33 mouse cellular contexts compared by ENCODE assay signal in the genomic region with DNA sequence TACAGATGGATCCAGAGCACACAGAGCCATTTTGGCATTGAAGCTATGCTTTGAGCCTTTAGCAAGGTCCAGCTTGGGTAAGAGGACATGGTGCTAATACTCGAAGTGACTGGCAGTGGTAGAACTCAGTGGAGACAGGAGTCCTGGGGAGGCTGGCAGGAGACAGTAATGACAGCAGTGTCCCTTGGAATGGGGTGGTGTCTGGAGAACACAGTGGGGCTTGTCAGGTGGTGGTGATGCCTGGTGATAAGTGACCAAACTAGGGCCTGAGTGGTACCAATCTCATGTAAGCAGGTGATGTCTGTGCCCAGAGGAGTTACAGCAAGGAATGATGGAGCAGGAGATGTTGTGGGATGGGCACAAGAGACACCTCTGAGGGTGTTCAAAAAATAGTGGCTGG. TPM values are rescaled to one million over a fixed set of nuclear protein-coding genes. Genes with fewer than 3 reads are reported as not detected.
A peak's percentile ranks its signal among the peaks of the same experiment; 100 is the strongest.
DNase-seq lines count a peak whose midpoint lies in the region; ATAC-seq and TF ChIP-seq lines count a peak whose summit lies in the region.
"Had no signal": no experiment of that assay in that cellular context is flagged by ENCODE, and none has a peak within 500 bp of the region (broad histone marks: within the 10 kb centered on the region; RNA-seq: fewer than 3 reads in every experiment).

No protein-coding gene starts in this region.

- 65% methylated on average over 1 of the region's 1 CpGs for WGBS in heart, embryonic 15.5 days
- 64% methylated on average over 1 of the region's 1 CpGs for WGBS in heart, postnatal 0 days

- no peaks in the 10 kb centered on the region for H3K9me3 ChIP-seq in heart, embryonic 15.5 days (replicated peaks)
- no peaks in the 10 kb centered on the region for H3K9me3 ChIP-seq in heart, postnatal 0 days (replicated peaks; ENCODE audit: control insufficient read depth, low read length)
- H3K9me3 ChIP-seq: embryonic facial prominence, embryonic 13.5 days; embryonic facial prominence, embryonic 15.5 days; forebrain, embryonic 10.5 days; forebrain, embryonic 12.5 days had no signal

- H3K36me3 ChIP-seq in heart, embryonic 15.5 days: no peaks in the 10 kb centered on the region
- H3K36me3 ChIP-seq in heart, postnatal 0 days (replicated peaks; ENCODE audit: control insufficient read depth, insufficient read depth, low read length): no peaks in the 10 kb centered on the region
- H3K36me3 ChIP-seq: embryonic facial prominence, embryonic 13.5 days; embryonic facial prominence, embryonic 15.5 days; forebrain, embryonic 10.5 days; forebrain, embryonic 12.5 days; G1E had no signal

- ATAC-seq in heart, embryonic 15.5 days (replicated peaks; ENCODE audit: insufficient number of reproducible peaks, insufficient read depth, low FRiP score, low read depth): no peak
- no peak for ATAC-seq in heart, postnatal 0 days (ENCODE audit: insufficient read depth, low read depth)
- ATAC-seq: activated CD4-positive, CD25-positive, alpha-beta regulatory T cell, adult 4 months; CD4-positive, CD25-positive, alpha-beta regulatory T cell, adult 4 months; forebrain, embryonic 14.5 days; Patski had no signal

- TF ChIP-seq EP300 in heart, postnatal 0 days (IDR thresholded peaks at IDR 0.05; ENCODE audit: low read depth): no peak

- no peak for DNase-seq in gastrocnemius, adult 2 months
- DNase-seq in gastrocnemius, adult 18-20 months (ENCODE audit: low spot score): no peak
- peak; percentile 91 for DNase-seq in heart, adult 11 months
- DNase-seq in heart, postnatal 14 days: no peak
- no peak for DNase-seq in heart, adult 8-10 months (ENCODE audit: low spot score)
- DNase-seq in heart, postnatal 0 days (ENCODE audit: low spot score): no peak
- DNase-seq in heart, postnatal 25 days (ENCODE audit: low spot score): no peak
- DNase-seq: adrenal gland, adult 8-10 months; adrenal gland, postnatal 14 days; adrenal gland, postnatal 36 days; B cell, adult 2 months; cerebellum, adult 11 months; cerebellum, adult 18-20 months; cerebellum, adult 8-10 months; cerebellum, adult 9-11 months; cerebellum, postnatal 14 days; cerebellum, postnatal 36 days; embryo, embryonic 11 days had no signal

- no peak for TF ChIP-seq CTCF in gastrocnemius, adult 2 months (IDR thresholded peaks at IDR 0.05)
- no peak for TF ChIP-seq CTCF in heart, postnatal 0 days (IDR thresholded peaks at IDR 0.05; ENCODE audit: low read depth)

- no peaks in the 10 kb centered on the region for H3K27me3 ChIP-seq in heart, embryonic 15.5 days
- no peaks in the 10 kb centered on the region for H3K27me3 ChIP-seq in heart, postnatal 0 days (ENCODE audit: control insufficient read depth, insufficient read depth, low read length)
- H3K27me3 ChIP-seq: CH12.LX; embryonic facial prominence, embryonic 13.5 days; embryonic facial prominence, embryonic 15.5 days; forebrain, embryonic 12.5 days had no signal

- no peaks in the 10 kb centered on the region; the same call in none of the 2 replicates for H3K4me1 ChIP-seq in heart, embryonic 15.5 days (replicated peaks)
- H3K4me1 ChIP-seq in heart, postnatal 0 days (ENCODE audit: control insufficient read depth, insufficient read depth): peaks cover 4% of the 10 kb centered on the region; the same call in 1 of the 2 replicates
- H3K4me1 ChIP-seq: forebrain, embryonic 12.5 days had no signal

- H3K9ac ChIP-seq in heart, embryonic 15.5 days: no peak overlapping the region
- no peak overlapping the region for H3K9ac ChIP-seq in heart, postnatal 0 days (replicated peaks; ENCODE audit: low read depth, low read length)
- H3K9ac ChIP-seq: embryonic facial prominence, embryonic 13.5 days; embryonic facial prominence, embryonic 15.5 days; forebrain, embryonic 12.5 days had no signal

- H3K27ac ChIP-seq in gastrocnemius, adult 2 months: peak overlapping the region; percentile 81
- peak overlapping the region; percentile 51 for H3K27ac ChIP-seq in heart, embryonic 15.5 days
- peak overlapping the region; percentile 76 for H3K27ac ChIP-seq in heart, postnatal 0 days (ENCODE audit: low read depth)
- H3K27ac ChIP-seq: embryonic facial prominence, embryonic 13.5 days; embryonic facial prominence, embryonic 15.5 days; forebrain, embryonic 10.5 days; forebrain, embryonic 12.5 days had no signal

- H3K4me3 ChIP-seq in gastrocnemius, adult 2 months: no peak overlapping the region
- H3K4me3 ChIP-seq in heart, embryonic 15.5 days: no peak overlapping the region
- H3K4me3 ChIP-seq in heart, postnatal 0 days (ENCODE audit: low read depth, low read length): no peak overlapping the region
- H3K4me3 ChIP-seq: embryonic facial prominence, embryonic 13.5 days; embryonic facial prominence, embryonic 15.5 days; erythroblast, embryonic 14.5 days; forebrain, embryonic 10.5 days; forebrain, embryonic 12.5 days had no signal

- intact Hi-C loops in gastrocnemius, adult 2 months (cut with DNase I): no loop called here
- intact Hi-C loops in heart, postnatal 14 days (cut with DNase I): no loop called here
- intact Hi-C loops in heart, postnatal 25 days (cut with DNase I): no loop called here

- no peak overlapping the region for H3K4me2 ChIP-seq in heart, embryonic 15.5 days
- no peak overlapping the region for H3K4me2 ChIP-seq in heart, postnatal 0 days (ENCODE audit: low read depth, low read length)
- H3K4me2 ChIP-seq: embryonic facial prominence, embryonic 13.5 days; embryonic facial prominence, embryonic 15.5 days; forebrain, embryonic 12.5 days had no signal

RNA-seq across cellular contexts. Expression of gene Sparcl1, which starts 13.8 kb away (rescaled TPM):
- total RNA-seq in gastrocnemius, adult 2 months (2021): 100 to 1,000 TPM in 1 of 2 experiments, 10 to 100 TPM in 1; 83.5 to 151 TPM
- total RNA-seq in gastrocnemius, adult 18-20 months (2021): 100 to 1,000 TPM; 111 to 112 TPM
- total RNA-seq in heart, postnatal 14 days (2021): 100 to 1,000 TPM; 335 to 337 TPM
- 113 and 115 TPM in 2 replicates for polyA plus RNA-seq in heart, embryonic 15.5 days (2015; fragmentation: Nextera tagmentation; extraction: Ambion mirVana)
- 100 to 1,000 TPM; 165 to 223 (median 203) TPM for total RNA-seq in heart, adult 8-10 months (2022)
- total RNA-seq in heart, postnatal 0 days (2014; rRNA removed; ENCODE audit: low replicate concordance): 123 and 168 TPM in 2 replicates
- polyA plus RNA-seq in heart, postnatal 0 days (2015; fragmentation: Nextera tagmentation; extraction: Ambion mirVana): 97.3 and 99.0 TPM in 2 replicates
- 100 to 1,000 TPM; 191 to 258 TPM for total RNA-seq in heart, postnatal 25 days (2021)
- total RNA-seq: CH12.LX; common myeloid progenitor, adult 5-6 weeks; G1E had no signal
- polyA plus RNA-seq: activated CD4-positive, CD25-positive, alpha-beta regulatory T cell, adult 4 months; CD4-positive, CD25-positive, alpha-beta regulatory T cell, adult 4 months; erythroblast, embryonic 14.5 days; G1E; Patski had no signal

RNA-seq across cellular contexts. Expression of gene Dspp, which starts 43.2 kb away (rescaled TPM):
- total RNA-seq in gastrocnemius, adult 2 months (2021): not detected
- not detected for total RNA-seq in gastrocnemius, adult 18-20 months (2021)
- not detected for total RNA-seq in heart, postnatal 14 days (2021)
- polyA plus RNA-seq in heart, embryonic 15.5 days (2015; fragmentation: Nextera tagmentation; extraction: Ambion mirVana): not detected in 2 replicates
- not detected for total RNA-seq in heart, adult 8-10 months (2022)
- total RNA-seq in heart, postnatal 0 days (2014; rRNA removed; ENCODE audit: low replicate concordance): not detected in 2 replicates
- polyA plus RNA-seq in heart, postnatal 0 days (2015; fragmentation: Nextera tagmentation; extraction: Ambion mirVana): not detected in 2 replicates
- not detected for total RNA-seq in heart, postnatal 25 days (2021)
- total RNA-seq: adrenal gland, adult 18-20 months; adrenal gland, adult 8-10 months; adrenal gland, postnatal 14 days; adrenal gland, postnatal 36 days; CH12.LX; common myeloid progenitor, adult 5-6 weeks had no signal
- polyA plus RNA-seq: activated CD4-positive, CD25-positive, alpha-beta regulatory T cell, adult 4 months; CD4-positive, CD25-positive, alpha-beta regulatory T cell, adult 4 months; embryonic facial prominence, embryonic 11.5 days; embryonic facial prominence, embryonic 15.5 days; erythroblast, embryonic 14.5 days; forebrain, embryonic 10.5 days; forebrain, embryonic 12.5 days; forebrain, embryonic 14.5 days; G1E; Patski had no signal

RNA-seq across cellular contexts. Expression of gene Gm17660, which starts 49.9 kb away (rescaled TPM):
- total RNA-seq in gastrocnemius, adult 2 months (2021): not detected
- total RNA-seq in gastrocnemius, adult 18-20 months (2021): not detected
- total RNA-seq in heart, postnatal 14 days (2021): not detected
- 0.35 TPM in 1 of 2 replicates, not detected in the other for polyA plus RNA-seq in heart, embryonic 15.5 days (2015; fragmentation: Nextera tagmentation; extraction: Ambion mirVana)
- total RNA-seq in heart, adult 8-10 months (2022): not detected
- not detected in 2 replicates for total RNA-seq in heart, postnatal 0 days (2014; rRNA removed; ENCODE audit: low replicate concordance)
- polyA plus RNA-seq in heart, postnatal 0 days (2015; fragmentation: Nextera tagmentation; extraction: Ambion mirVana): not detected in 2 replicates
- not detected for total RNA-seq in heart, postnatal 25 days (2021)
- total RNA-seq: adrenal gland, adult 18-20 months; adrenal gland, adult 8-10 months; adrenal gland, postnatal 14 days; adrenal gland, postnatal 36 days; CH12.LX; common myeloid progenitor, adult 5-6 weeks; G1E had no signal
- polyA plus RNA-seq: activated CD4-positive, CD25-positive, alpha-beta regulatory T cell, adult 4 months; CD4-positive, CD25-positive, alpha-beta regulatory T cell, adult 4 months; embryonic facial prominence, embryonic 11.5 days; embryonic facial prominence, embryonic 13.5 days; erythroblast, embryonic 14.5 days; forebrain, embryonic 12.5 days; G1E; Patski had no signal
